Mouse (Mus musculus): ENCODE results near the gene Rcl1. TPM values are rescaled to one million over a fixed set of nuclear protein-coding genes. Genes with fewer than 3 reads are reported as not detected.

The Rcl1 gene
- total RNA-seq, 2 experiments from 2014 or later: 36.0 to 82.0 TPM

GRCm38 (mm10) chr19:29106261-29106660, 5.1 kb downstream of the Rcl1 start:
- ATAC-seq (replicated peaks; ENCODE audit: poor library complexity, severe bottlenecking): no peak

GRCm38 (mm10) chr19:29112662-29113061, 11.5 kb downstream of the Rcl1 start:
- peak; percentile 68 for ATAC-seq (replicated peaks; ENCODE audit: poor library complexity, severe bottlenecking)

- no peak for ATAC-seq (replicated peaks; ENCODE audit: poor library complexity, severe bottlenecking)
These were observed 12.8 kb downstream of the Rcl1 start for GRCm38 (mm10) chr19:29113746-29114649.

GRCm38 (mm10) chr19:29116796-29117195, 15.6 kb downstream of the Rcl1 start:
- ATAC-seq (replicated peaks; ENCODE audit: poor library complexity, severe bottlenecking): no peak

- ATAC-seq (replicated peaks; ENCODE audit: poor library complexity, severe bottlenecking): no peak
These were observed 17.0 kb downstream of the Rcl1 start for GRCm38 (mm10) chr19:29118196-29118595.

- no peak for ATAC-seq (replicated peaks; ENCODE audit: poor library complexity, severe bottlenecking)
These were observed 19.1 kb downstream of the Rcl1 start for GRCm38 (mm10) chr19:29120311-29120710.

- ATAC-seq (replicated peaks; ENCODE audit: poor library complexity, severe bottlenecking): no peak
These were observed 20.2 kb downstream of the Rcl1 start for GRCm38 (mm10) chr19:29121394-29121793.

- ATAC-seq (replicated peaks; ENCODE audit: poor library complexity, severe bottlenecking): no peak
These were observed 23.9 kb downstream of the Rcl1 start for GRCm38 (mm10) chr19:29124886-29125585.

GRCm38 (mm10) chr19:29126347-29127015, 25.3 kb downstream of the Rcl1 start:
- no peak for ATAC-seq (replicated peaks; ENCODE audit: poor library complexity, severe bottlenecking)

- ATAC-seq (replicated peaks; ENCODE audit: poor library complexity, severe bottlenecking): no peak
These were observed 26.2 kb downstream of the Rcl1 start for GRCm38 (mm10) chr19:29127331-29127730.

GRCm38 (mm10) chr19:29128217-29128616, 27.0 kb downstream of the Rcl1 start:
- ATAC-seq (replicated peaks; ENCODE audit: poor library complexity, severe bottlenecking): no peak

- no peak for ATAC-seq (replicated peaks; ENCODE audit: poor library complexity, severe bottlenecking)
These were observed 28.4 kb downstream of the Rcl1 start for GRCm38 (mm10) chr19:29129551-29129950.

- no peak for ATAC-seq (replicated peaks; ENCODE audit: poor library complexity, severe bottlenecking)
These were observed 30.0 kb downstream of the Rcl1 start for GRCm38 (mm10) chr19:29131171-29131570.

- ATAC-seq (replicated peaks; ENCODE audit: poor library complexity, severe bottlenecking): no peak
These were observed 33.1 kb downstream of the Rcl1 start for GRCm38 (mm10) chr19:29134293-29134692.

- no peak for ATAC-seq (replicated peaks; ENCODE audit: poor library complexity, severe bottlenecking)
These were observed 34.1 kb downstream of the Rcl1 start for GRCm38 (mm10) chr19:29135172-29135736.

- no peak for ATAC-seq (replicated peaks; ENCODE audit: poor library complexity, severe bottlenecking)
These were observed 37.5 kb downstream of the Rcl1 start for GRCm38 (mm10) chr19:29138546-29139270.

- no peak for ATAC-seq (replicated peaks; ENCODE audit: poor library complexity, severe bottlenecking)
These were observed 38.7 kb downstream of the Rcl1 start for GRCm38 (mm10) chr19:29139699-29140456.

- ATAC-seq (replicated peaks; ENCODE audit: poor library complexity, severe bottlenecking): no peak
These were observed 39.8 kb downstream of the Rcl1 start for GRCm38 (mm10) chr19:29140933-29141332.

GRCm38 (mm10) chr19:29142307-29142706, 41.1 kb downstream of the Rcl1 start:
- ATAC-seq (replicated peaks; ENCODE audit: poor library complexity, severe bottlenecking): peak; percentile 91

All from granulocyte monocyte progenitor cell, adult 5-6 weeks (primary cell).